Mouse (Mus musculus) ES-Bruce4 (cell line): ENCODE results near the gene Nr2c1. TPM values are rescaled to one million over a fixed set of nuclear protein-coding genes. Genes with fewer than 3 reads are reported as not detected.

Experiments used
- H3K27ac ChIP-seq: 2 replicates; pipeline ENCODE4 v1.5.1; 2012; ENCODE audit warnings: low read length, inconsistent platforms; ENCODE audit not compliant: insufficient read depth
- H3K27me3 ChIP-seq: 2 replicates; pipeline ENCODE4 v1.6.1; 2012; ENCODE audit warnings: mild to moderate bottlenecking, low read length, inconsistent platforms; ENCODE audit not compliant: control insufficient read depth, poor library complexity, insufficient read depth, severe bottlenecking
- H3K36me3 ChIP-seq: 2 replicates; pipeline ENCODE4 v1.6.1; 2012; ENCODE audit warnings: inconsistent platforms, mild to moderate bottlenecking, low read length, moderate library complexity; ENCODE audit not compliant: control insufficient read depth, poor library complexity, insufficient read depth, severe bottlenecking
- H3K4me1 ChIP-seq: one replicate; pipeline ENCODE4 v1.8.1; 2011; ENCODE audit warnings: low read length; ENCODE audit not compliant: control insufficient read depth, insufficient read depth
- H3K4me3 ChIP-seq: 2 replicates; pipeline ENCODE4 v1.5.1; 2011; ENCODE audit warnings: low read depth, mild to moderate bottlenecking, low read length
- H3K9ac ChIP-seq: 2 replicates; pipeline ENCODE4 v1.6.1; 2012; ENCODE audit warnings: low read depth, mild to moderate bottlenecking, inconsistent platforms; ENCODE audit not compliant: poor library complexity, severe bottlenecking
- H3K9me3 ChIP-seq: replicated peaks from 2 replicates; pipeline ENCODE4 v1.6.1; 2012; ENCODE audit warnings: mild to moderate bottlenecking, low read length, inconsistent platforms; ENCODE audit not compliant: control insufficient read depth, poor library complexity, insufficient read depth, severe bottlenecking
- CTCF ChIP-seq: IDR thresholded peaks from one replicate; pipeline ENCODE4 v1.8.1; 2011; ENCODE audit warnings: low read depth, low read length
- EP300 ChIP-seq: IDR thresholded peaks from 2 replicates; pipeline ENCODE4 v1.6.1; 2011; ENCODE audit warnings: low read depth, low read length; ENCODE audit not compliant: insufficient read depth
- POLR2A ChIP-seq: IDR thresholded peaks from one replicate; pipeline ENCODE4 v1.8.1; 2011; ENCODE audit warnings: low read length; ENCODE audit not compliant: insufficient read depth
- polyA plus RNA-seq: library from polyadenylated mRNA; stranded (reverse); fragments of >200 nt; gene quantifications from 2 replicates; pipeline ENCODE4 v1.2.4, GENCODE M21; 2011; ENCODE audit warnings: low read depth; ENCODE audit not compliant: missing spikeins, insufficient read depth, insufficient read length

The Nr2c1 gene
- 8.8 and 9.2 TPM in 2 replicates for polyA plus RNA-seq

- peak within 1 kb of the TSS; percentile 86 for H3K9ac ChIP-seq
- no peaks in the 10 kb centered on the region for H3K27me3 ChIP-seq
- H3K4me1 ChIP-seq = peaks cover 2% of the 10 kb centered on the region
- H3K27ac ChIP-seq = no peak within 1 kb of the TSS
- H3K4me3 ChIP-seq = peak within 1 kb of the TSS; percentile 77
- no peaks in the 10 kb centered on the region for H3K9me3 ChIP-seq
- TF ChIP-seq CTCF (peak; percentile 42), POLR2A (no peak), EP300 (no peak)
- no peaks in the 10 kb centered on the region for H3K36me3 ChIP-seq
These were observed at the start of gene Nr2c1 for GRCm38 (mm10) chr10:94147756-94148531. Nr2c1 (plus strand) TSS chr10:94148023.

DNA sequence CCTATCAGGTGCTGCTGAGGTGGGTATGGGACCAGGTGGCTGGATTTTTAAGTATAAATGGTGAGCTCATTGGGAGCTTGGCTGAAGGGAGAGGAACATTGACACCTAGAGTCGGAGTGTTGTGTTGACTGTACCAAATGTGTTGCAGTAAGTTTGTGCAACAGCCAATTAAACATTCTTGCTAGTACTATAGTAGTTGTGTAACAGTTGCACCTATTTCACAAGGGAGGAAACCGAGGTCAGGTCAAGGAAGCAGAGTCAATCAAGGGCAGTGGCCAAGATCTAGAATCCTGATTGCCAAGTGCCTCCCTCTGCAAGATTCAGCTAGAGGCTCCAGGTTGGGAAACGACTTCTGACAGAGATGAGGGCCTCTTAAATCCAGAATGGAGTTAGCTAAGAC is 49.7 kb upstream of the Nr2c1 start:
- H3K36me3 ChIP-seq = no peaks in the 10 kb centered on the region
- TF ChIP-seq CTCF (no peak), EP300 (no peak), POLR2A (no peak)
- no peaks in the 10 kb centered on the region for H3K27me3 ChIP-seq
- no peak overlapping the region for H3K9ac ChIP-seq
- no peak overlapping the region for H3K27ac ChIP-seq
- peaks cover 8% of the 10 kb centered on the region for H3K4me1 ChIP-seq
- H3K4me3 ChIP-seq = no peak overlapping the region
- no peaks in the 10 kb centered on the region for H3K9me3 ChIP-seq

DNA sequence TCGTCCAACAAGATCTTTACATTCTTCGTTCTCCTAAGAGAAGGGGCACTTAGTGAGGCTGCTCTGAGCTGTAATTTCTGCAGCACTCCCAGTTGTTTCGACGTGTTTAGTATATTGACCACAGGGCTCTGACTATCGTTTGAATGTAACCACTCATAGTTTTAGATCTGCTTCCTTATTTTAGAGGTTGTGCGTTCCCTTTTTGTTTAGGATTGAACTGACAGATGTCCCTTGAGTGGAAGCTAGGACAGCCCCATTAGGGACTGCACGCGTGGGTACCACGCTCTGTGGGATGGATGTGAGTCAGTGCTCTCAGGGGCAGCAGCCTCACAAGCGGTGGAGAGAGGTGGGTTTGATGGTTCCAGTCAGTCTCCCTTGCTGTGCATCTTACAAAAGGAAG is 42.3 kb upstream of the Nr2c1 start:
- Histone ChIP-seq H3K36me3 (no peaks in the 10 kb centered on the region), H3K9me3 (no peaks in the 10 kb centered on the region), H3K4me1 (no peaks in the 10 kb centered on the region), H3K27ac (no peak overlapping the region), H3K4me3 (no peak overlapping the region), H3K9ac (no peak overlapping the region), H3K27me3 (no peaks in the 10 kb centered on the region; the same call in 1 of the 2 replicates)
- TF ChIP-seq EP300 (no peak), CTCF (no peak), POLR2A (no peak)

GRCm38 (mm10) chr10:94107168-94107567 is 40.7 kb upstream of the Nr2c1 start:
- TF ChIP-seq EP300 = no peak
- TF ChIP-seq POLR2A = no peak
- TF ChIP-seq CTCF = no peak

DNA sequence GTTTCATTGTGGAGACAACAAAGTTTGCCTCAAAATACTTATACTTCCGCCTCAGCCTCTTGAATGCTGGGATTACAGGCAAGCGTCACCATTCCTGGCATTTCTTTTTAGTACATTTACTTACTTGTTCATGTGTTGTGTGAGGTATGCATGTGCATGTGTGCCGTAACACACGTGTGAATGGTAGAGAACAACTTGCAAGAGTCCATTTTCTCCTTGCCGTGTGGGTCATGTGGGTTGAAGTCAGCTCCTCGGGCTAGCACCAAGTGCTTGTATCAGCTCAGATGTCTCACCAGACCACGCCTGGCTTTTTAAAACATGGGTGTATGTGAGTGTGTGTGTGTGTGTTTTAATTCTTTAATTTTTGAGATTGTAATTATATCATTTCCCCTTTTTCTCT is 40.2 kb upstream of the Nr2c1 start:
- Histone ChIP-seq H3K9me3 (no peaks in the 10 kb centered on the region), H3K27ac (no peak overlapping the region), H3K27me3 (no peaks in the 10 kb centered on the region; the same call in none of the 2 replicates), H3K9ac (no peak overlapping the region), H3K4me3 (no peak overlapping the region), H3K4me1 (no peaks in the 10 kb centered on the region), H3K36me3 (no peaks in the 10 kb centered on the region)
- no peak for TF ChIP-seq CTCF
- no peak for TF ChIP-seq POLR2A
- no peak for TF ChIP-seq EP300

More at GRCm38 (mm10) chr10:94107168-94107567, 40.7 kb upstream of the Nr2c1 start:
- H3K27me3 ChIP-seq = no peaks in the 10 kb centered on the region; the same call in 1 of the 2 replicates
- no peaks in the 10 kb centered on the region for H3K4me1 ChIP-seq
- no peak overlapping the region for H3K4me3 ChIP-seq
- no peaks in the 10 kb centered on the region for H3K9me3 ChIP-seq
- H3K36me3 ChIP-seq = no peaks in the 10 kb centered on the region
- no peak overlapping the region for H3K27ac ChIP-seq
- H3K9ac ChIP-seq = no peak overlapping the region

DNA sequence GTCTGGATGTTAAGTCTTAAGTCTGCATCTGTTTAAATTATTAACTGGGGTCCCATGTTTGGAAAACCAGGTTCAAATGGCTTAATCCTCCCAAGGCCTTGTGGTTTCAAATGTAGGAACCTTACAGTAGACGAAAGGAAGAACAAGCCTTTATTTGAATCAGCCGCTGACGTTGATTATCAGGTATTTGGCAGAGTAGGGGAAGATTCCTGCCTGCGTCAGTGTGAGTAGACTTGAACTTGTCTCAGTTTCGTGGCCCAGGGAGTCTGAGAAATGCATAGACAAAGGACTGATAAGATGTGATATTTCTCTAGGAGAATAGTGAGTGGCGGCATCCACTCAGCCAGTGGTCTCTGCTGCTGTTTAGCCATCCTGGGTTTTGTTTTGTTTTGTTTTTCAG is 39.0 kb upstream of the Nr2c1 start:
- Histone ChIP-seq H3K36me3 (no peaks in the 10 kb centered on the region), H3K9me3 (no peaks in the 10 kb centered on the region)
- TF ChIP-seq POLR2A (no peak), CTCF (no peak), EP300 (no peak)

More for the DNA sequence above, 39.0 kb upstream of the Nr2c1 start:
- H3K27me3 ChIP-seq = no peaks in the 10 kb centered on the region; the same call in none of the 2 replicates
- no peaks in the 10 kb centered on the region for H3K4me1 ChIP-seq
- no peak overlapping the region for H3K9ac ChIP-seq
- H3K4me3 ChIP-seq = no peak overlapping the region
- no peak overlapping the region for H3K27ac ChIP-seq
